Mouse (Mus musculus) neural tube, embryonic 11.5 days (tissue): ENCODE results near the gene Popdc3. TPM values are rescaled to one million over a fixed set of nuclear protein-coding genes. Genes with fewer than 3 reads are reported as not detected.
A peak's percentile ranks its signal among the peaks of the same experiment; 100 is the strongest.
"Not testable (repeated sequence)": the region's sequence is repeated elsewhere in the genome, so short reads cannot be mapped to it uniquely, and the experiment has no call there.

Experiments used
- ATAC-seq: fragments of 200-750 bp; cut with Nextera tagmentation; 2 replicates; pipeline ENCODE4 v1.8.0; 2017; ENCODE audit warnings: moderate number of reproducible peaks, mild to moderate bottlenecking, moderate TSS enrichment, moderate library complexity; ENCODE audit not compliant: insufficient read depth, low FRiP score, low TSS enrichment
- DNase-seq: peaks from one replicate; pipeline ENCODE4 v3.0.0-alpha.2; 2015; ENCODE audit warnings: low spot score
- H3K27ac ChIP-seq: fragments of 300-500 bp; sonication (generic); 2 replicates; pipeline ENCODE4 v1.5.1; 2014; ENCODE audit warnings: low read depth, mild to moderate bottlenecking, low read length
- H3K27me3 ChIP-seq: fragments of 300-500 bp; sonication (generic); 2 replicates; pipeline ENCODE4 v1.6.1; 2014; ENCODE audit warnings: mild to moderate bottlenecking, low read length, mixed read lengths; ENCODE audit not compliant: control insufficient read depth, insufficient read depth
- H3K36me3 ChIP-seq: fragments of 300-500 bp; sonication (generic); 2 replicates; pipeline ENCODE4 v1.6.1; 2014; ENCODE audit warnings: mild to moderate bottlenecking, low read length, moderate library complexity, mixed read lengths; ENCODE audit not compliant: control insufficient read depth, insufficient read depth
- H3K4me1 ChIP-seq: fragments of 300-500 bp; sonication (generic); 2 replicates; pipeline ENCODE4 v1.6.1; 2014; ENCODE audit warnings: low read length, mixed read lengths; ENCODE audit not compliant: control insufficient read depth, insufficient read depth
- H3K4me2 ChIP-seq: fragments of 300-500 bp; sonication (generic); 2 replicates; pipeline ENCODE4 v1.6.1; 2014; ENCODE audit warnings: low read depth, mild to moderate bottlenecking, moderate library complexity
- H3K4me3 ChIP-seq: fragments of 300-500 bp; sonication (generic); 2 replicates; pipeline ENCODE4 v1.5.1; 2014; ENCODE audit warnings: low read depth, low read length
- H3K9ac ChIP-seq: fragments of 300-500 bp; sonication (generic); 2 replicates; pipeline ENCODE4 v1.6.1; 2014; ENCODE audit warnings: mild to moderate bottlenecking, low read length
- H3K9me3 ChIP-seq: fragments of 300-500 bp; sonication (generic); 2 replicates; pipeline ENCODE4 v1.6.1; 2016; ENCODE audit warnings: low read length; ENCODE audit not compliant: control insufficient read depth
- WGBS: fragments of 180-500 bp; shearing (Covaris S2); extraction: QIAGEN DNeasy Blood & Tissue Kit; methylation state at CpG from one replicate; pipeline ENCODE4 v1.1.7; 2014; 5-methylcytosine and 5-hydroxymethylcytosine counted together
- polyA plus RNA-seq: library from polyadenylated mRNA; unstranded; fragments of >200 nt; fragmentation: Nextera tagmentation; extraction: Ambion mirVana; gene quantifications from 2 replicates; pipeline ENCODE4 v1.2.1, GENCODE M21; 2014

Gene Popdc3
- polyA plus RNA-seq, 1 experiment from 2014 or later = 1.1 TPM

DNA sequence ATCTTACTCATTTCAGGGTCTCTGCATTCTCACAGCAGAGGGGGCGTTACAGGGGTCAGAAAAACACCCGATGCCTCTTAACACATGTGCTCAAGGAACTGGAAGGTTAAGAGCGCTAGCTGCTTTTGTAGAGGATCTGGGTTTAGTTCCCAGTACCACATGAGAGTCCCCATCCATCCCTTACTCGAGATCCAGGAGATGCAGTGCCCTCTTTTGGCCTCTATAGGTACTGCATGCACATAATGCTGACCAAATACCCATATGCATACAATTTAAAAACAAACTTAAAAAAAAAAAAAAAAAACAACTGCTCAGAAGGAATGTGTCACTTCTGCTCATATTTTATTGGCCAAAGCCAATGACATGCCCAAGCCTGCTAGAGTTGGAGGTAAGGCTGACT lies 166.5 kb downstream of the Popdc3 start:
- Histone ChIP-seq H3K27me3 (no peaks in the 10 kb centered on the region), H3K9ac (no peak overlapping the region), H3K4me3 (no peak overlapping the region), H3K36me3 (peaks cover 2% of the 10 kb centered on the region; the same call in 1 of the 2 replicates), H3K4me2 (no peak overlapping the region), H3K9me3 (no peaks in the 10 kb centered on the region), H3K27ac (no peak overlapping the region), H3K4me1 (no peaks in the 10 kb centered on the region)
- DNase-seq = no peak
- no peak for ATAC-seq
- 85% methylated on average over 4 of the region's 4 CpGs for WGBS

DNA sequence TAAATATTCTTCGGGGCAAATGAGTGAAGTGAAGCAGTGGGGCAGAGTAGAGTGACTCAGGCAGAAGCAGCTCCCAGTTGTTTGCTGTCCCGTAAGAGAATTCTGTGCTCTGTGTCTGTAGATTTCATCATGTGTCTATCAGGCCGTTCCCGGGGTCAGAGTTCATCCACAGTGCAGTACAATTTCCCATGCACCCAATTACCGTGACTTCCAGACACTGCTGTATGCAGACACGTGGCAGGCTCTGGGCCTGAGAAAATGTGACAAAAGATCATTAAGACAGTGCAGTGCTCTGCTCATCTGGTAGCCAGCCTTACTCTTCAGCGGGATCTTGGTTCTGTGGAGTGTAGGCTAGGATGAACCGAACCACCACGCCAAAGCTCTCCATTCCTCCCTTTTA lies 167.3 kb downstream of the Popdc3 start:
- peak; percentile 41; the same call in 1 of the 2 replicates for ATAC-seq

GRCm38 (mm10) chr10:45348143-45348542 lies 170.2 kb downstream of the Popdc3 start:
- ATAC-seq, H3K27ac ChIP-seq, H3K4me3 ChIP-seq, DNase-seq, H3K4me2 ChIP-seq, H3K4me1 ChIP-seq, H3K9me3 ChIP-seq, H3K27me3 ChIP-seq, H3K9ac ChIP-seq, H3K36me3 ChIP-seq: not testable (repeated sequence)
- WGBS = 80% methylated on average over 3 of the region's 3 CpGs

More for the DNA sequence above, 167.3 kb downstream of the Popdc3 start:
- no peak overlapping the region for H3K27ac ChIP-seq
- H3K4me3 ChIP-seq = no peak overlapping the region
- DNase-seq = no peak
- H3K4me2 ChIP-seq = no peak overlapping the region
- 66% methylated on average over 9 of the region's 9 CpGs for WGBS
- H3K9me3 ChIP-seq = no peaks in the 10 kb centered on the region
- H3K36me3 ChIP-seq = peaks cover 2% of the 10 kb centered on the region; the same call in 1 of the 2 replicates
- H3K4me1 ChIP-seq = no peaks in the 10 kb centered on the region
- H3K9ac ChIP-seq = no peak overlapping the region
- H3K27me3 ChIP-seq = no peaks in the 10 kb centered on the region

DNA sequence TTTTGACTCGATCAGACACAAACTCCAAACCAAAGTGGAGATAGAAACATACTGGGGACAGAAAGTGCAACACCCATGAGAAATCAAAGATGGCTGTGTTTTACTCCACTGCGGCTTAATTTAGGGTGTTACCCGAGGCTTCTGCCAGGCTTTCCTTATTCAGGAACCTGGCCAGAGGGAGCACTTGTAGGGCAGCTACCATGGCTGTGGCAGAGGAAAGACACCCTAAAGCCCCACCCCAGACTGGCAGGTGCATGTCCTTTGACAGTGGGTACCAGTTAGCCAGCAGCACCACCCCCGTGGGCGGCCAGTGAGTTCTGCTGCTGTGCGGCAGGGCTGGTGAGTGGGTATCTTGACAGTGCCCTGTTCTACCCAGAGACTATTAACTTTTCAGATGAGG lies 178.2 kb downstream of the Popdc3 start:
- Histone ChIP-seq H3K36me3 (no peaks in the 10 kb centered on the region), H3K4me2 (no peak overlapping the region), H3K4me1 (no peaks in the 10 kb centered on the region), H3K27me3 (no peaks in the 10 kb centered on the region), H3K9ac (no peak overlapping the region), H3K4me3 (no peak overlapping the region), H3K9me3 (no peaks in the 10 kb centered on the region), H3K27ac (no peak overlapping the region)
- no peak for ATAC-seq
- DNase-seq = no peak
- WGBS = 92% methylated on average over 6 of the region's 6 CpGs

DNA sequence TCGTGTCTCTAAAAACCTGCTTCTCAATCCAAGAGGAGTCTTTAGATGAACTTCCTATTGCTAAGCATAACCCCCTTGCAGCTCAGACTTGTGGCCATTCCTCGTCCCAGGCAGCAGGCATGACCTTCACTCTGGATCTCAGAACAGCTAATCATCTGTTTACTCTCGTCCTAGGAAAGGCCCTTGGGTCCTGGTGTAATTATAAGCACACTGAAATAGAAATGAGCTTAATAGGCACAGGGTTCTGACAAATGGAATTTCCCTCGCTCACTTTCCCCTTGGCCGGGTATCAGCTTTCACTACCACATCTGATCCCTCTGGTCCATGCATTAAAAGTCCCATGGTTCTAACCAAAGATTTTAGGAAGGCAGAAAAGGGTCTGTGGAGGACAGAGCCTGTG lies 185.5 kb downstream of the Popdc3 start:
- no peaks in the 10 kb centered on the region for H3K27me3 ChIP-seq
- no peak overlapping the region for H3K4me3 ChIP-seq
- no peak overlapping the region for H3K27ac ChIP-seq
- no peaks in the 10 kb centered on the region for H3K9me3 ChIP-seq
- H3K9ac ChIP-seq = no peak overlapping the region
- ATAC-seq = no peak
- no peaks in the 10 kb centered on the region for H3K36me3 ChIP-seq
- H3K4me1 ChIP-seq = no peaks in the 10 kb centered on the region
- WGBS = 70% methylated on average over 5 of the region's 5 CpGs
- DNase-seq = no peak
- H3K4me2 ChIP-seq = no peak overlapping the region

DNA sequence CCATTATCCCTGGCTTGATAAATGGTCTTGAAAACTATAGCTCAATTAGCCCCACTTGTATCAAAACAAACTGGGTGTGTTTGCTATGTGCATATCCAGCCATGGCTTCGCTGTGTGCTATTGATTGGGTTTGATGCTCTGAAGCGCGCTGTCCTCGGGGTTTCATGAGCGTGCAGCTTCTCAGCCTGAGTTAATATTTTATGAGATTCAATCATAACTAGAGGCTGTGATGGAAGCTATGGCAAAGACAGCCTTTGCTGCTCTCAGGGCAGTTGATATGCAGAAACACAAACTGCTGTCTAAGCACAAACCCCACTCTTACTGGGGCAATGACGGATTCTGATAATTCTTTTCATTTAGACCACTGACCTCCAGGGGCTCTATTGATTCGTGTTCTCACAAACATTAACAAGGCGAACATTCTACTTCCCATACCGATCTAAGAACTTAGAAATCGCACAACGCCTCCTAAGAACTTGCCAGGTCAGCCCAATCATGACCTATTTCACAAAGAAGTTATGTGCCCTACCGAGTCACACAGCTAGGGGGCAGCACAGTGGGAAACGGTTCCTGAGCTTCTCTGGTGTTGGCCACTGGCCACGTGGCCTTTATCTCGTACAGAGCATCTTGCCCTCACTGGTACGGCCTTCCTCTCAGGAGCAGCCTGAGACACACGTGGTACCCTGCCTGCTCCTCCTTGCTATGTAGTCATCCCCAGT lies 189.2 kb downstream of the Popdc3 start:
- WGBS = 90% methylated on average over 17 of the region's 17 CpGs
- no peaks in the 10 kb centered on the region for H3K36me3 ChIP-seq
- no peak overlapping the region for H3K9ac ChIP-seq
- H3K4me1 ChIP-seq = no peaks in the 10 kb centered on the region
- no peaks in the 10 kb centered on the region for H3K9me3 ChIP-seq
- H3K27me3 ChIP-seq = no peaks in the 10 kb centered on the region
- no peak for ATAC-seq
- H3K4me3 ChIP-seq = no peak overlapping the region
- H3K27ac ChIP-seq = no peak overlapping the region
- no peak overlapping the region for H3K4me2 ChIP-seq
- no peak for DNase-seq

Other genes starting within 250 kb of the Popdc3 start
- 30.7 and 32.4 TPM in 2 replicates for gene Prep, start 110.9 kb upstream of the Popdc3 start, polyA plus RNA-seq
- gene Bves, start 157.7 kb downstream of the Popdc3 start, polyA plus RNA-seq = 3.0 and 3.1 TPM in 2 replicates